Mouse (Mus musculus) embryonic facial prominence, embryonic 14.5 days (tissue): Measurements from ENCODE around the gene Sgcd. TPM values are rescaled to one million over a fixed set of nuclear protein-coding genes. Genes with fewer than 3 reads are reported as not detected.
"Not testable (repeated sequence)": the region's sequence is repeated elsewhere in the genome, so short reads cannot be mapped to it uniquely, and the experiment has no call there.

Source experiments
- ATAC-seq: fragments of 200-750 bp; cut with Nextera tagmentation; 2 replicates; pipeline ENCODE4 v1.8.0; 2017; ENCODE audit warnings: low read depth, moderate number of reproducible peaks, moderate TSS enrichment
- DNase-seq: peaks from one replicate; pipeline ENCODE4 v3.0.0-alpha.2; 2015; ENCODE audit warnings: low spot score
- H3K27ac ChIP-seq: fragments of 300-500 bp; sonication (generic); replicated peaks from 2 replicates; pipeline ENCODE4 v1.5.1; 2014; ENCODE audit warnings: low read depth, mild to moderate bottlenecking, low read length, moderate library complexity
- H3K27me3 ChIP-seq: fragments of 300-500 bp; sonication (generic); replicated peaks from 2 replicates; pipeline ENCODE4 v1.6.1; 2014; ENCODE audit warnings: low read length; ENCODE audit not compliant: control insufficient read depth, insufficient read depth
- H3K36me3 ChIP-seq: fragments of 300-500 bp; sonication (generic); 2 replicates; pipeline ENCODE4 v1.6.1; 2014; ENCODE audit warnings: low read length, mixed read lengths; ENCODE audit not compliant: control insufficient read depth, insufficient read depth
- H3K4me1 ChIP-seq: fragments of 300-500 bp; sonication (generic); 2 replicates; pipeline ENCODE4 v1.6.1; 2014; ENCODE audit warnings: antibody characterized with exemption, low read length; ENCODE audit not compliant: control insufficient read depth, insufficient read depth
- H3K4me2 ChIP-seq: fragments of 300-500 bp; sonication (generic); 2 replicates; pipeline ENCODE4 v1.6.1; 2014; ENCODE audit warnings: low read depth, mild to moderate bottlenecking, low read length, moderate library complexity, mixed read lengths
- H3K4me3 ChIP-seq: fragments of 300-500 bp; sonication (generic); 2 replicates; pipeline ENCODE4 v1.5.1; 2014; ENCODE audit warnings: low read depth, mild to moderate bottlenecking, low read length
- H3K9ac ChIP-seq: fragments of 300-500 bp; sonication (generic); 2 replicates; pipeline ENCODE4 v1.6.1; 2014; ENCODE audit warnings: low read depth, mild to moderate bottlenecking, low read length, moderate library complexity, mixed read lengths
- H3K9me3 ChIP-seq: fragments of 300-500 bp; sonication (generic); 2 replicates; pipeline ENCODE4 v1.6.1; 2016; ENCODE audit warnings: low read length; ENCODE audit not compliant: control insufficient read depth
- WGBS: fragments of 180-500 bp; shearing (Covaris S2); extraction: QIAGEN DNeasy Blood & Tissue Kit; methylation state at CpG from one replicate; pipeline ENCODE4 v1.1.7; 2014; 5-methylcytosine and 5-hydroxymethylcytosine counted together
- polyA plus RNA-seq: library from polyadenylated mRNA; unstranded; fragments of >200 nt; fragmentation: Nextera tagmentation; extraction: Ambion mirVana; gene quantifications from 2 replicates; pipeline ENCODE4 v1.2.1, GENCODE M21; 2014

Sgcd gene
- polyA plus RNA-seq, 1 experiment from 2014 or later: 12.0 TPM

GRCm38 (mm10) chr11:47845894-47846293 is 142.9 kb downstream of the Sgcd start:
- Histone ChIP-seq H3K4me2 (no peak overlapping the region), H3K4me1 (no peaks in the 10 kb centered on the region), H3K36me3 (no peaks in the 10 kb centered on the region), H3K9me3 (no peaks in the 10 kb centered on the region), H3K9ac (no peak overlapping the region), H3K4me3 (no peak overlapping the region), H3K27me3 (no peaks in the 10 kb centered on the region), H3K27ac (no peak overlapping the region)
- no peak for ATAC-seq
- no peak for DNase-seq
- WGBS: 26% methylated on average over 3 of the region's 3 CpGs

GRCm38 (mm10) chr11:47833283-47833682 is 155.5 kb downstream of the Sgcd start:
- Histone ChIP-seq H3K27ac (no peak overlapping the region), H3K4me3 (no peak overlapping the region), H3K4me2 (no peak overlapping the region), H3K36me3 (no peaks in the 10 kb centered on the region), H3K4me1 (no peaks in the 10 kb centered on the region; the same call in 1 of the 2 replicates), H3K9ac (no peak overlapping the region), H3K9me3 (no peaks in the 10 kb centered on the region), H3K27me3 (no peaks in the 10 kb centered on the region)
- DNase-seq (no peak), ATAC-seq (no peak)
- 50% methylated on average over 4 of the region's 4 CpGs for WGBS

GRCm38 (mm10) chr11:47810307-47810706 is 178.5 kb downstream of the Sgcd start:
- no peaks in the 10 kb centered on the region for H3K4me1 ChIP-seq
- H3K4me2 ChIP-seq: no peak overlapping the region
- DNase-seq: no peak
- H3K9me3 ChIP-seq: no peaks in the 10 kb centered on the region
- no peak for ATAC-seq
- H3K27me3 ChIP-seq: no peaks in the 10 kb centered on the region
- H3K36me3 ChIP-seq: no peaks in the 10 kb centered on the region
- no peak overlapping the region for H3K9ac ChIP-seq
- H3K27ac ChIP-seq: no peak overlapping the region
- no peak overlapping the region for H3K4me3 ChIP-seq

GRCm38 (mm10) chr11:47804101-47804715 is 184.6 kb downstream of the Sgcd start:
- 85% methylated on average over 6 of the region's 6 CpGs for WGBS
- H3K27ac ChIP-seq: no peak overlapping the region
- H3K4me2 ChIP-seq: no peak overlapping the region
- no peaks in the 10 kb centered on the region for H3K9me3 ChIP-seq
- no peaks in the 10 kb centered on the region for H3K36me3 ChIP-seq
- DNase-seq (no peak), ATAC-seq (no peak)
- no peak overlapping the region for H3K4me3 ChIP-seq
- H3K4me1 ChIP-seq: no peaks in the 10 kb centered on the region
- no peaks in the 10 kb centered on the region for H3K27me3 ChIP-seq
- H3K9ac ChIP-seq: no peak overlapping the region

GRCm38 (mm10) chr11:47777916-47778226 is 210.9 kb downstream of the Sgcd start:
- H3K4me2 ChIP-seq: no peak overlapping the region
- no peak overlapping the region for H3K9ac ChIP-seq
- H3K27me3 ChIP-seq: no peaks in the 10 kb centered on the region
- WGBS: 65% methylated on average over 4 of the region's 4 CpGs
- no peak overlapping the region for H3K4me3 ChIP-seq
- ATAC-seq (no peak), DNase-seq (no peak)
- H3K27ac ChIP-seq: no peak overlapping the region
- no peaks in the 10 kb centered on the region for H3K9me3 ChIP-seq
- H3K36me3 ChIP-seq: no peaks in the 10 kb centered on the region
- no peaks in the 10 kb centered on the region for H3K4me1 ChIP-seq

GRCm38 (mm10) chr11:47777226-47777915 is 211.4 kb downstream of the Sgcd start:
- Histone ChIP-seq H3K27me3 (no peaks in the 10 kb centered on the region), H3K4me3 (no peak overlapping the region), H3K9ac (no peak overlapping the region), H3K36me3 (no peaks in the 10 kb centered on the region), H3K4me2 (no peak overlapping the region), H3K9me3 (no peaks in the 10 kb centered on the region), H3K4me1 (no peaks in the 10 kb centered on the region), H3K27ac (no peak overlapping the region)
- 79% methylated on average over 4 of the region's 4 CpGs for WGBS
- no peak for DNase-seq
- ATAC-seq: no peak

- Histone ChIP-seq H3K36me3 (no peaks in the 10 kb centered on the region), H3K9ac (no peak overlapping the region), H3K4me2 (no peak overlapping the region), H3K27ac (no peak overlapping the region), H3K9me3 (no peaks in the 10 kb centered on the region), H3K4me1 (no peaks in the 10 kb centered on the region), H3K27me3 (no peaks in the 10 kb centered on the region), H3K4me3 (no peak overlapping the region)
- DNase-seq: no peak
- 68% methylated on average over 1 of the region's 1 CpGs for WGBS
- no peak for ATAC-seq
Observed at GRCm38 (mm10) chr11:47776019-47776418, 212.8 kb downstream of the Sgcd start.

- 88% methylated on average over 2 of the region's 2 CpGs for WGBS
- Histone ChIP-seq H3K27me3 (no peaks in the 10 kb centered on the region), H3K4me2 (no peak overlapping the region), H3K27ac (no peak overlapping the region), H3K9ac (no peak overlapping the region), H3K4me1 (no peaks in the 10 kb centered on the region), H3K9me3 (no peaks in the 10 kb centered on the region), H3K36me3 (no peaks in the 10 kb centered on the region), H3K4me3 (no peak overlapping the region)
- no peak for ATAC-seq
- peak; percentile 47 for DNase-seq
Observed at GRCm38 (mm10) chr11:47765859-47766258, 222.9 kb downstream of the Sgcd start.

GRCm38 (mm10) chr11:47763569-47763968 is 225.2 kb downstream of the Sgcd start:
- not testable (repeated sequence) for H3K36me3 ChIP-seq, H3K27me3 ChIP-seq, H3K9ac ChIP-seq, DNase-seq, H3K27ac ChIP-seq, H3K9me3 ChIP-seq, H3K4me2 ChIP-seq, ATAC-seq, H3K4me3 ChIP-seq, H3K4me1 ChIP-seq
- 89% methylated on average over 3 of the region's 3 CpGs for WGBS
